Mouse (Mus musculus): ENCODE data around the gene Olfml2a.

The Olfml2a gene

GRCm38 (mm10) chr2:38931851-38932667, at the start of gene Olfml2a:
Gene Olfml2a (plus strand): TSS chr2:38931978.
- peak; percentile 83 to 88 for DNase-seq

- DNase-seq, result no peak
Measured at GRCm38 (mm10) chr2:38902866-38903265, 28.9 kb upstream of the Olfml2a start.

- no peak for DNase-seq
Measured at GRCm38 (mm10) chr2:38904290-38904689, 27.5 kb upstream of the Olfml2a start.

- DNase-seq, result no peak
Measured at GRCm38 (mm10) chr2:38906097-38906496, 25.7 kb upstream of the Olfml2a start.

- DNase-seq, result no peak
Measured at GRCm38 (mm10) chr2:38908604-38909003, 23.2 kb upstream of the Olfml2a start.

- no peak for DNase-seq
Measured at GRCm38 (mm10) chr2:38914517-38914916, 17.3 kb upstream of the Olfml2a start.

GRCm38 (mm10) chr2:38914965-38915364, 16.8 kb upstream of the Olfml2a start:
- DNase-seq, result no peak

- no peak for DNase-seq
Measured at GRCm38 (mm10) chr2:38916947-38917691, 14.7 kb upstream of the Olfml2a start.

GRCm38 (mm10) chr2:38921374-38921773, 10.4 kb upstream of the Olfml2a start:
- DNase-seq, result no peak

- DNase-seq, result no peak
Measured at GRCm38 (mm10) chr2:38923471-38923870, 8.3 kb upstream of the Olfml2a start.

GRCm38 (mm10) chr2:38923911-38924310, 7.9 kb upstream of the Olfml2a start:
- DNase-seq, result no peak

GRCm38 (mm10) chr2:38924571-38924970, 7.2 kb upstream of the Olfml2a start:
- DNase-seq, result no peak

GRCm38 (mm10) chr2:38925171-38926080, 6.4 kb upstream of the Olfml2a start:
- peak; percentile 29 to 37 for DNase-seq

GRCm38 (mm10) chr2:38926145-38926891, 5.5 kb upstream of the Olfml2a start:
- peak; percentile 94 to 96 for DNase-seq

GRCm38 (mm10) chr2:38927115-38927979, 4.4 kb upstream of the Olfml2a start, which contains the start of gene Nr6a1:
Gene Nr6a1 (minus strand): TSS chr2:38927688.
- peak; percentile 61 to 73 for DNase-seq

GRCm38 (mm10) chr2:38930269-38930668, 1.5 kb upstream of the Olfml2a start:
- no peak for DNase-seq

GRCm38 (mm10) chr2:38933931-38934330, 2.2 kb downstream of the Olfml2a start:
- peak; percentile 49 to 61 for DNase-seq

GRCm38 (mm10) chr2:38934936-38935335, 3.2 kb downstream of the Olfml2a start:
- no peak for DNase-seq

GRCm38 (mm10) chr2:38936721-38937378, 5.1 kb downstream of the Olfml2a start:
- DNase-seq, result peak; percentile 49 to 57

GRCm38 (mm10) chr2:38937396-38937795, 5.6 kb downstream of the Olfml2a start:
- DNase-seq, result no peak

Measured in lung, adult 18-20 months (tissue).